Mouse (Mus musculus) mouse embryonic stem cell (cell line): ENCODE measurements around the gene Abca9.

Experiments
- in situ Hi-C, 2 experiments: fragments of 300-500 bp; cut with MboI; formaldehyde crosslinking; loops; 1 replicate in 1 of 2; 3 replicates in 1 of 2; pipeline ENCODE4 v1.14.3; 2019 to 2020; ENCODE audit warnings: low sequenced_read_pairs in 2 of 2, low pct_unique_long_range_greater_than_20kb in 1 of 2, mixed read lengths in 1 of 2; ENCODE audit not compliant: unreplicated experiment in 1 of 2

Abca9 gene

DNA sequence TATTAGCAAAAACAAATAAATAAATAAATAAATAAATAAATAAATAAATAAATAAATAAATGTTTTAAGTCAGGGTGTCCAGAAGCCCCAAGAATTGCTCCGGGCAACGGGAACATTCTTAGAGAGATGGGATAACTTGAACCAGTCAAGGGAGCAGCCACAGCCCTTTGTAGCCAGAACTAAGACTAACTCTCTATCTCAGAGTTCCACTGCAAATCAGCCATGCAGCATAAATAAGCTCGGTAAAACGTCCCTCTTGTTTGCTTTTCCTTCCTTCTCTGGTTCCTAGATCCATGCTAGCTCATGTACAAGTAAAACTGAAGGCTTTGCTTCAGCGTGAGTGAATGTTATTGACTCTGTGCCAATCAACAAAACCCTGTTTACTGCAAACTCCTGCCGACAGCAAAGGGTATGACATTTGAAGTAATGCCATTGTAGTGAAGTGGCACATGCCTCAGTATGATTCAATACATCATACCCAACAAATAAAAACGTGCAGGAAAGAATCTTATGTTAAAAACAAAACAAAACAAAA lies 73.1 kb downstream of the Abca9 start:
- in situ Hi-C loops: no loop called here

DNA sequence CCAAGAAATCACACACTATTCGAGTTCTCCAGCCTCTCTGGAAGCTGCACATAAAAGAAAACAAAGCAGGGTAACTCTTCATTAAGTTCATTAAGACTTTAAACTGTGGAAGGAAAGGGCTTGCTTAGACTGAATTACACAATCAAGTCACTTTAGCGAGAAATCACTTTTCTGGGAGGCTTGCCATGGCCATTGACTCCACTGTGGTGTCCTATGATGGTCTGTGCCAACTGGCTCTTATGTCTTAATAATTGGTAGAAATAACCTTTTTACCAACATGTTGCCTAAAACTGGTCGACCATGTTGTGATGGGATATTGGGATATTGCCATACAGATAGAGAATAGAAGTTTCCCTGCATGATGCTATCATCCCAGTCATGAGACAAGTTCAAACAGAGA lies 73.8 kb downstream of the Abca9 start:
- in situ Hi-C loops: no loop called here

DNA sequence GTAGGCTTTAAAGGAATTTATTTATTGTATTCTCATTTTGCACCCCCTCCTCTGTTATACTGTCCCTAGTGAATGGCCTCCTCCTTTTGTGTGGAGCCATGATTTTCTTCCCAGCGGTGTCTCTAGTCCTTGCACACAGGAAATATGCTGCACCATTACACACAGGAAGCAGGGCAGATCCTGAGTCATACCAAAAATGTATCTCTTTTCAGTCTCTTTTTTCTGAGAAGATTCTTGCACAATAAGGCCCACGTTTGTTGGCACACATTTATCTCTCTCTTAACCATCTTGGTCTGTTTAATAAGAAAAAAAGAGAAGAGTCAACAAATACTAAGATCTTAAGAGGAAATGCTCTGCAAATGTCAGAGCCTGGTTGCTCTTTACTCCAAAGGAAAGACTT lies 76.7 kb downstream of the Abca9 start:
- in situ Hi-C loops: no loop called here

DNA sequence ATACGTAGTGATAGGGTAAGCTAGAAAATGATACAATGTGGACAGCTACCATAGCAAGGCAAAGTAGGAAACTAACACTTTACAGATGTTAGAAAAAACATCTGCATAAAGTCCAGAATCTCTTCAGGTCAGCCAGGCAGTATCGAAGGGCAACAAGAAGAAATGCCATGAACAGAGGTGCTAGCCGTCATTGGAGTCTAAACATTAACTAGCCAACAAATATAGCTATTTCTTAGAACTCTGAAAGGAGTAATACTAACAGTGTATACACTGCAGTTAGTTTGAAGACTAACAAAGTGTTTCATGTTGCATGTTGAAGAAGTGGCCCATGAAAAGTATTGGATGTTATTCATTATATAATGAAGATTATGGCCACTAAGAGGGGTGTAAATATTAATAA lies 95.8 kb downstream of the Abca9 start:
- in situ Hi-C loops: no loop called here

DNA sequence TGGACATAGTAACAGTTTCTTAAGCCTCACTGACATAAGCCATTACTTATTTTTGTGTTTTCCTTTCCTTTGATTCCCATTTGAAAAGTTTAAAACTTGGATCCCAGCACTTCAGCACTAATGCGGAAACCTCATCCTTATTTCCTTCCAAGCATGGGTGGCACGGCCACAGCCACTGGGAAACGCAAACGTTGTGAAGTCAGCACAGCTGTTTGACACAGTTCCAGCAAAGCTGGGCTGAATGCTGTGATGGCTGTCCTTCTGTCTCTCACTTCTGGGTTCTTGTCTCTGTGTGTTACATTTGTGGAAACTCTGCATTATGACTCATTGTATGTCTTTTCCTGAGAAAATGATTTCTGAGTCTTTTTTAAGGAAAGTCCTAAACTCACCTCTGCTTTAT lies 107.0 kb downstream of the Abca9 start:
- in situ Hi-C loops: no loop called here

DNA sequence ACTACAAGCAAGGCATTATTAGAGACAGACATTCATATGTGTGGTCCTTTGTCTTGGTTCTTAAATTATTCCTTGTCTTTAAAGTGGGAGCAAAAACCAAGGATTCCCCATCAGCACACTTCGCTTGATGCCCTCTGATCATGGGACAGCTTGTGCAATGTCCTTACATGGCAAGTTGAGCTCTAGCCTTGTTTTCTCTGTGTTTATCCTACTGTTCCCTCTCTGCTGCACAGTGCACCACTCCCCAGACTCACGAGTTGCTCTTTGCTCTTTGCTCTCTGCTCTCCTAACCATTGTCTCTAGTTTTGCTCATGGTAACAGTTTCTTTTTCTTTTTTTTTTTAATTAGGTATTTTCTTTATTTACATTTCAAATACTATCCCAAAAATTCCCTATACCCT lies 107.9 kb downstream of the Abca9 start:
- in situ Hi-C loops: no loop called here

DNA sequence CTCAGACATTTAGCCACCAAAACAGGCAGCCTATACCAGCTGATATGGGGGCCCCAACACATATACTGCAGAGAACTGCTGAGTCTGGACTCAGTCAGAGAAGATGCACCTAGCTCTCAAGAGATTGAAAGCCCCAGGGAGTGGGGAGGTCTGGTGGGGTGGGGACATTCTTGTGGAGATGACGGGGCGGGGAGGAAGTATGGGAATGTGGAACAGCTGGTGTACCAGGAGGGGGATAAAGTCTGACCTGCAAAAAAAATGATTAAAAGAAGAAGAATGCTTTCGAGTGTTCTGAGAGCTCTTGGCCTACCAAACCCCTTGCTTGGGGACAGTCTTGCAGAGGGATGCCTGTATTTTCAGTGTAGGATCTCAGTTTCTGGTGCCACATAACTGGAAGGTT lies 114.3 kb downstream of the Abca9 start:
- in situ Hi-C loops: no loop called here
